Mouse (Mus musculus): ENCODE results near the gene Rubcn. TPM values are rescaled to one million over a fixed set of nuclear protein-coding genes. Genes with fewer than 3 reads are reported as not detected.
A peak's percentile ranks its signal among the peaks of the same experiment; 100 is the strongest.

Gene Rubcn
- total and polyA plus RNA-seq, 3 experiments: 27.7 to 40.4 (median 28.0) TPM

- Histone ChIP-seq H3K9me3 (replicated peaks; ENCODE audit: low read length) (no peaks in the 10 kb centered on the region), H3K9ac (ENCODE audit: insufficient read depth, low read depth) (no peak overlapping the region), H3K4me1 (ENCODE audit: control insufficient read depth in 1 of 2, insufficient read depth in 2 of 2) (peaks cover 14 to 24% of the 10 kb centered on the region in 2 experiments), H3K4me2 (ENCODE audit: insufficient read depth, low read depth, poor library complexity, severe bottlenecking) (no peak overlapping the region), H3K36me3 (replicated peaks in 1 of 2; ENCODE audit: control insufficient read depth in 1 of 2, insufficient read depth in 1 of 2, low read length in 1 of 2) (no peaks in the 10 kb centered on the region), H3K4me3 (replicated peaks in 1 of 3; ENCODE audit: low read depth in 2 of 3, low read length in 2 of 3, poor library complexity in 1 of 3) (no peak overlapping the region), H3K27ac (ENCODE audit: insufficient read depth, low read depth) (no peak overlapping the region), H3K79me2 (replicated peaks; ENCODE audit: control insufficient read depth, extremely low read depth, insufficient read depth, poor library complexity, severe bottlenecking) (no peaks in the 10 kb centered on the region), H3K27me3 (replicated peaks) (no peaks in the 10 kb centered on the region)
- DNase-seq (ENCODE audit: extremely low read depth): no peak
- in situ Hi-C loops (cut with MboI; ENCODE audit: low pct_ligation_motif_present, low pct_unique_long_range_greater_than_20kb, low sequenced_read_pairs) (loop anchor here (5.0 kb wide), 1 partner anchor 35 kb away; no protein-coding TSS in a partner anchor), dilution Hi-C loops (cut with MboI; ENCODE audit: extremely low pct_ligation_motif_present, extremely low pct_unique_long_range_greater_than_20kb, low sequenced_read_pairs) (no loop called here)
- TF ChIP-seq NELFE (IDR thresholded peaks at IDR 0.05; ENCODE audit: low read depth, low read length) (no peak), PAX5 (IDR thresholded peaks at IDR 0.05; ENCODE audit: low read length) (no peak)
Observed at GRCm38 (mm10) chr16:32796676-32797425, 80.7 kb downstream of the Rubcn start.

GRCm38 (mm10) chr16:32795177-32795576 lies 82.4 kb downstream of the Rubcn start:
- no peaks in the 10 kb centered on the region for H3K36me3 ChIP-seq (replicated peaks in 1 of 2; ENCODE audit: control insufficient read depth in 1 of 2, insufficient read depth in 1 of 2, low read length in 1 of 2)
- no peaks in the 10 kb centered on the region for H3K79me2 ChIP-seq (replicated peaks; ENCODE audit: control insufficient read depth, extremely low read depth, insufficient read depth, poor library complexity, severe bottlenecking)
- H3K4me3 ChIP-seq (replicated peaks in 1 of 3; ENCODE audit: low read depth in 2 of 3, low read length in 2 of 3, poor library complexity in 1 of 3): no peak overlapping the region
- in situ Hi-C loops (cut with MboI; ENCODE audit: low pct_ligation_motif_present, low pct_unique_long_range_greater_than_20kb, low sequenced_read_pairs): loop anchor here (5.0 kb wide), 1 partner anchor 33 kb away; no protein-coding TSS in a partner anchor
- no peaks in the 10 kb centered on the region for H3K27me3 ChIP-seq (replicated peaks)
- TF ChIP-seq CHD2 (IDR thresholded peaks at IDR 0.05; ENCODE audit: low read length): 0 out of 2 replicates have a peak, but pooled peaks have one; percentile 26
- 0 out of 2 replicates have a peak, but pooled peaks have one; percentile 33 for TF ChIP-seq BHLHE40 (IDR thresholded peaks at IDR 0.05; ENCODE audit: low read depth, low read length)
- TF ChIP-seq IRF4 (IDR thresholded peaks at IDR 0.05; ENCODE audit: low read depth, low read length): peak; percentile 75
- TF ChIP-seq NRF1 (IDR thresholded peaks at IDR 0.05; ENCODE audit: low read depth, low read length): no peak
- TF ChIP-seq POLR2AphosphoS2 (IDR thresholded peaks at IDR 0.05; ENCODE audit: low read depth, low read length): no peak
- no peak for TF ChIP-seq POLR2A (IDR thresholded peaks at IDR 0.05; ENCODE audit: low read depth, low read length)
- TF ChIP-seq MAFK (IDR thresholded peaks at IDR 0.05; ENCODE audit: insufficient replicate concordance, low read length): peak; percentile 66
- TF ChIP-seq USF1 (IDR thresholded peaks at IDR 0.05; ENCODE audit: low read depth, low read length): no peak
- no peak for TF ChIP-seq JUND (conservative IDR thresholded peaks at IDR 0.05; ENCODE audit: low read depth, low read length)
- TF ChIP-seq GABPA (IDR thresholded peaks at IDR 0.05; ENCODE audit: insufficient replicate concordance, low read depth, low read length): no peak
- no peak for TF ChIP-seq RAD21 (IDR thresholded peaks at IDR 0.05; ENCODE audit: low read depth, low read length)
- no peak for TF ChIP-seq SMC3 (IDR thresholded peaks at IDR 0.05; ENCODE audit: low read depth, low read length)
- no peak for TF ChIP-seq TBP (conservative IDR thresholded peaks at IDR 0.05; ENCODE audit: low read depth, low read length)
- TF ChIP-seq CHD1 (IDR thresholded peaks at IDR 0.05; ENCODE audit: low read depth, low read length): no peak
- TF ChIP-seq ELF1 (IDR thresholded peaks at IDR 0.05; ENCODE audit: low read depth, low read length): no peak
- TF ChIP-seq EP300 (IDR thresholded peaks at IDR 0.05; ENCODE audit: low read length): peak; percentile 81
- no peak for TF ChIP-seq ZNF384 (IDR thresholded peaks at IDR 0.05; ENCODE audit: low read depth, low read length)
- 0 out of 2 replicates have a peak, but pooled peaks have one; percentile 14 for TF ChIP-seq TCF12 (IDR thresholded peaks at IDR 0.05; ENCODE audit: low read depth, low read length)
- no peak for TF ChIP-seq ZKSCAN1 (IDR thresholded peaks at IDR 0.05; ENCODE audit: borderline replicate concordance, low read depth, low read length)
- DNase-seq (ENCODE audit: extremely low read depth): peak; percentile 33
- peaks cover 14 to 24% of the 10 kb centered on the region in 2 experiments for H3K4me1 ChIP-seq (ENCODE audit: control insufficient read depth in 1 of 2, insufficient read depth in 2 of 2)
- H3K27ac ChIP-seq (ENCODE audit: insufficient read depth, low read depth): no peak overlapping the region
- H3K9me3 ChIP-seq (replicated peaks; ENCODE audit: low read length): no peaks in the 10 kb centered on the region
- dilution Hi-C loops (cut with MboI; ENCODE audit: extremely low pct_ligation_motif_present, extremely low pct_unique_long_range_greater_than_20kb, low sequenced_read_pairs): no loop called here
- no peak overlapping the region for H3K9ac ChIP-seq (ENCODE audit: insufficient read depth, low read depth)
- H3K4me2 ChIP-seq (ENCODE audit: insufficient read depth, low read depth, poor library complexity, severe bottlenecking): no peak overlapping the region
